Mouse (Mus musculus) intestine, embryonic 15.5 days (tissue): ENCODE results near the gene Scaf4. TPM values are rescaled to one million over a fixed set of nuclear protein-coding genes. Genes with fewer than 3 reads are reported as not detected.

ENCODE experiments used
- ATAC-seq: fragments of 200-750 bp; cut with Nextera tagmentation; 2 replicates; pipeline ENCODE4 v1.8.0; 2017; ENCODE audit warnings: moderate TSS enrichment, moderate library complexity
- H3K27ac ChIP-seq: fragments of 300-500 bp; sonication (generic); 2 replicates; pipeline ENCODE4 v1.5.1; 2015; ENCODE audit warnings: mild to moderate bottlenecking, inconsistent platforms
- H3K27me3 ChIP-seq: fragments of 300-500 bp; sonication (generic); replicated peaks from 2 replicates; pipeline ENCODE4 v1.6.1; 2015; ENCODE audit warnings: inconsistent platforms
- H3K36me3 ChIP-seq: fragments of 300-500 bp; sonication (generic); 2 replicates; pipeline ENCODE4 v1.6.1; 2015; ENCODE audit warnings: inconsistent platforms
- H3K4me1 ChIP-seq: fragments of 300-500 bp; sonication (generic); replicated peaks from 2 replicates; pipeline ENCODE4 v1.6.1; 2015; ENCODE audit warnings: inconsistent platforms
- H3K4me2 ChIP-seq: fragments of 300-500 bp; sonication (generic); replicated peaks from 2 replicates; pipeline ENCODE4 v1.6.1; 2015; ENCODE audit warnings: mild to moderate bottlenecking, inconsistent platforms
- H3K4me3 ChIP-seq: fragments of 300-500 bp; sonication (generic); replicated peaks from 2 replicates; pipeline ENCODE4 v1.5.1; 2015; ENCODE audit warnings: inconsistent platforms
- H3K9ac ChIP-seq: fragments of 300-500 bp; sonication (generic); 2 replicates; pipeline ENCODE4 v1.6.1; 2015; ENCODE audit warnings: inconsistent platforms
- H3K9me3 ChIP-seq: fragments of 300-500 bp; sonication (generic); 2 replicates; pipeline ENCODE4 v1.6.1; 2016; ENCODE audit warnings: inconsistent platforms
- WGBS: fragments of 180-500 bp; shearing (Covaris S2); methylation state at CpG from one replicate; pipeline ENCODE4 v1.1.7; 2015; 5-methylcytosine and 5-hydroxymethylcytosine counted together
- polyA plus RNA-seq: library from polyadenylated mRNA; unstranded; fragments of >200 nt; fragmentation: Nextera tagmentation; extraction: Ambion mirVana; gene quantifications from 2 replicates; pipeline ENCODE4 v1.2.1, GENCODE M21; 2015

Gene Scaf4
- polyA plus RNA-seq, 1 experiment from 2014 or later = 25.3 TPM

DNA sequence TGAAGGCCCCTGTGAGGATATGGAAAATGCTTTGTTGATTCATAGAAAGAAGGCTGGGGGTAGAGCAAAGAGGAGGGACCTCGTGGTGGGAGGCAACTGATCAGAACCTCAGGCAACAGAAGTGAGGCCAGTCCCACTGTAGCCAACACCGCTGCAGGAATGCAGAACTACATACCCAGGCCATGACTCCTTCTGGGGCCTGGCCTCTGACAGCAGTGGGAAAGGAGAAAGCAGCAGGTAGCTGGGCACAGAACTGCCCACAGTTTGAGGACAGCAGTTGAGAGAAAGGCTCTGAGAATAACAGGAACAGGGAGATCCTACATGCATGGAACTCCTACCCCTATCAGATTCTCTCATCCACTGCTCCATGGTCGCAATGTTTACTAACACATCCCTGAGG is 75.3 kb downstream of the Scaf4 start:
- 69% methylated on average over 3 of the region's 3 CpGs for WGBS

DNA sequence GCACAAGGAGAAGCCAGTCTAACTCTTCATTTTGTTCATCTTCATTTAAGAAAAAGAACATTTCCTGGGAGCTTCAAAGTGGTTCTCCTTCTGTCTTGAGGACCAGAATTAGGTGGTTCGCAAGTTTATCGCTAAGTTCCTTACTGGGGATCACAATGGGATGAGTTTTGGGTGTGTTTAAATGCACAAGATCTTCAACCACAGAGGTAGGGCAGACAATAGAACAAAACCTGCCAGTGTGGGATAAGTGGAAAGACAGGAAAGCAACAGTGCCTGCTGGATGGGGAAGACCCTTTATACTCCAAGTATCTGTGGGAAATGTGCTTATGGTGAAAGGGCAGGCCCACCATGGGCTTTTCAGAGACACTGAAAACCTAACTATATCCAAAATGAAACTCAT is 79.4 kb downstream of the Scaf4 start:
- no peak overlapping the region for H3K4me2 ChIP-seq
- H3K9ac ChIP-seq = no peak overlapping the region
- WGBS = 100% methylated on average over 2 of the region's 2 CpGs
- peaks cover 6% of the 10 kb centered on the region; the same call in 1 of the 2 replicates for H3K4me1 ChIP-seq
- H3K9me3 ChIP-seq = no peaks in the 10 kb centered on the region
- no peak for ATAC-seq
- no peaks in the 10 kb centered on the region for H3K36me3 ChIP-seq
- no peak overlapping the region for H3K4me3 ChIP-seq
- H3K27ac ChIP-seq = no peak overlapping the region
- H3K27me3 ChIP-seq = no peaks in the 10 kb centered on the region

More for the DNA sequence above, 75.3 kb downstream of the Scaf4 start:
- Histone ChIP-seq H3K4me2 (no peak overlapping the region), H3K9me3 (no peaks in the 10 kb centered on the region), H3K27ac (no peak overlapping the region), H3K4me3 (no peak overlapping the region), H3K4me1 (0 out of 2 replicates have a peak, but pooled peaks cover 7% of the 10 kb centered on the region), H3K9ac (no peak overlapping the region), H3K27me3 (no peaks in the 10 kb centered on the region), H3K36me3 (no peaks in the 10 kb centered on the region)
- ATAC-seq = no peak

DNA sequence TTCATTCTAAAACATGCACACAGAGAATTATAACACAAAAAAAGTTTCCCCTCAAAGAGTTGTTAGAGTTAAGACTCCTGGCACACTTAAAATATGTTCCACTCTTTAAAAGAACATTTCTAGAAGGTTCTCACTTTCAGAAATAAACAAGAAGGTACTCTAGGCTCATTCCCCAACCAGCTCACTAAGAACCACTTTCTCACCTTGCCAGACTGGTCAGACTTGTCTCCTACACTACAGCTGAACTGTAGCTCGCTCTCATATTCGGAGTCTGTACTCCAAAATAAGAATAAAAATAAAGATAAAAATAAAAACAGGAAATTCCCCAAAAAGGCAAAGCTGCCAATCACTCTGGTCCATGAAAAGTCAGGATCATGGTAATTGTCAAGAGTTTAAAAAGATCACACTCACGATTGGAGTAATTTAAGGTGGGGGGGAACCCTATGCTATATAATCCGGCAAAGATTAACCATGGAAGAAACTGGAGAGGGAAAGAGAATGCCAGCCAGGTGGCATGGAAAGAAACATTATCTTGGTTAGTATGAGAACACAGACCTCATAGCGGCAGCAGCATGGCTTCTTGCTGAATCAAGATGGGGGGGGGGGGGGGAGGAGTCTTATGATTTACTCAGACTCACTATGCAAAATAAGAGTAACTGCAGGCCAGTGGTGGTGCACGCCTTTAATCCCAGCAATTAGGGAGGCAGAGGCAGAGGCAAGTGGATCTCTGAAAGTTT is 80.9 kb downstream of the Scaf4 start:
- Histone ChIP-seq H3K9ac (no peak overlapping the region), H3K4me3 (no peak overlapping the region), H3K27ac (no peak overlapping the region), H3K27me3 (no peaks in the 10 kb centered on the region), H3K36me3 (no peaks in the 10 kb centered on the region), H3K9me3 (no peaks in the 10 kb centered on the region), H3K4me2 (no peak overlapping the region), H3K4me1 (peaks cover 6% of the 10 kb centered on the region; the same call in 1 of the 2 replicates)
- 0 out of 2 replicates have a peak, but pooled peaks have one; percentile 44 for ATAC-seq
- 67% methylated on average over 6 of the region's 6 CpGs for WGBS

DNA sequence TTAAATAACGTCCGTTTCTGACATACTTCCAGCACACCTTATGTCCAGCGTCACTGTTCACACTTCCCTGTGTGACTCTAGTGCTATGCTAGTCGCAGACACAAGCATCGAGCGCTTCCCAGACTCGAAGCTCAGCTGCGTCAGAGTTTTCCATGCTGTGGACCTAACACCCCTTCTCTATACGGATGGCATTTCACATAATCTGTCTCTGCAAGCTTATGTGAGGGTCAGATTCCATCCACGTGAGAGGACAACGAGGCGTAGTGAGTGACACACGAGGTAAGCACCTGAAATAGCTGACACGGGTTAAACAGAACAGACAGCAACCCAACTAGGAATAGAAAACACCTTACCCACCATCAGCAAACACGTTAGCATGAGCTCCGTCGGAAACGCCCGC is 82.2 kb downstream of the Scaf4 start:
- H3K36me3 ChIP-seq = no peaks in the 10 kb centered on the region
- H3K9ac ChIP-seq = no peak overlapping the region
- 59% methylated on average over 19 of the region's 19 CpGs for WGBS
- no peak overlapping the region for H3K4me3 ChIP-seq
- H3K27ac ChIP-seq = no peak overlapping the region
- no peaks in the 10 kb centered on the region for H3K9me3 ChIP-seq
- no peak for ATAC-seq
- peaks cover 16% of the 10 kb centered on the region for H3K4me1 ChIP-seq
- no peaks in the 10 kb centered on the region for H3K27me3 ChIP-seq
- peak overlapping the region; percentile 33; the same call in 1 of the 2 replicates for H3K4me2 ChIP-seq

DNA sequence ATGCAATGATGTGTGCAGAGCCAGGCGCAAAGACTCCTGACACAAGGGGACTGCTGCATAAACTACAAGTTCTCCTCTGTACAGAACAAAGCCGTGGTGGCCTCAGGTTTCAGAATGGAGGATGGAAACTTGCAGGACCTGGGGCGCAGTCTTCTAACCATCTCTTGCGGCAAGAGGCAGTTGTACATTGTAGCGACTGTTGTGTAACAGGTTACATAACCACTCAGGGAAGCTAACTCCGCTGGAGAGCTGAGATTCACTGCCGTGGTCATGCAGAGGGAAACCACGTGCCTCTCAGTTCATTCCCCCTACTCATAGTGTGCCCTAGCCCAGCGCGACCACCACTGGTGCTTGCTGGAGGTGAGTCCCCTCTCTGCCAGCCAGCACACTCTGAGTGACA is 85.1 kb downstream of the Scaf4 start:
- H3K27ac ChIP-seq = no peak overlapping the region
- no peak overlapping the region for H3K9ac ChIP-seq
- H3K4me3 ChIP-seq = no peak overlapping the region
- no peaks in the 10 kb centered on the region for H3K36me3 ChIP-seq
- H3K27me3 ChIP-seq = no peaks in the 10 kb centered on the region
- H3K4me1 ChIP-seq = peaks cover 16% of the 10 kb centered on the region
- 87% methylated on average over 10 of the region's 10 CpGs for WGBS
- no peak overlapping the region for H3K4me2 ChIP-seq
- no peak for ATAC-seq
- no peaks in the 10 kb centered on the region for H3K9me3 ChIP-seq

DNA sequence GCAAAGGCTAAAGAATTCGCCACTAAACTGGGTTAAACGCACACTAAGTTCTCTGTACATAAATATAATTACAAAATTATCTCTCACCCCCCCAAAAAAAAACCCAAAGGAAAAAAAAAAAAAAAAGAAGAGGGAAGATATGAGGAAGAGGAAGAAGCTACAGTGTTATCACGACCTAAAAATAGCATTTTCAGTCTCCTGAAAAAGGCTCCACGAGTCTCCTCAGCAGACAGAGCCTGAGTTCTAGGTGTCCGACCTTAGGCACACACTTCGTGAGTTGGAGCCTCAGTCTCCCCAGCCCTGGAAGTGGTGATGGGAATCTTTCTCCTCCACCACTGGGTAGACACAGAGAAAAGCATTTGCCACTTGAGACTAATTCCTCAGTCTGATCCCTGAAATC is 85.7 kb downstream of the Scaf4 start:
- Histone ChIP-seq H3K27me3 (no peaks in the 10 kb centered on the region), H3K36me3 (no peaks in the 10 kb centered on the region), H3K9ac (no peak overlapping the region), H3K27ac (no peak overlapping the region), H3K4me2 (no peak overlapping the region), H3K4me1 (peaks cover 16% of the 10 kb centered on the region), H3K4me3 (no peak overlapping the region), H3K9me3 (no peaks in the 10 kb centered on the region)
- no peak for ATAC-seq
- 86% methylated on average over 6 of the region's 6 CpGs for WGBS

DNA sequence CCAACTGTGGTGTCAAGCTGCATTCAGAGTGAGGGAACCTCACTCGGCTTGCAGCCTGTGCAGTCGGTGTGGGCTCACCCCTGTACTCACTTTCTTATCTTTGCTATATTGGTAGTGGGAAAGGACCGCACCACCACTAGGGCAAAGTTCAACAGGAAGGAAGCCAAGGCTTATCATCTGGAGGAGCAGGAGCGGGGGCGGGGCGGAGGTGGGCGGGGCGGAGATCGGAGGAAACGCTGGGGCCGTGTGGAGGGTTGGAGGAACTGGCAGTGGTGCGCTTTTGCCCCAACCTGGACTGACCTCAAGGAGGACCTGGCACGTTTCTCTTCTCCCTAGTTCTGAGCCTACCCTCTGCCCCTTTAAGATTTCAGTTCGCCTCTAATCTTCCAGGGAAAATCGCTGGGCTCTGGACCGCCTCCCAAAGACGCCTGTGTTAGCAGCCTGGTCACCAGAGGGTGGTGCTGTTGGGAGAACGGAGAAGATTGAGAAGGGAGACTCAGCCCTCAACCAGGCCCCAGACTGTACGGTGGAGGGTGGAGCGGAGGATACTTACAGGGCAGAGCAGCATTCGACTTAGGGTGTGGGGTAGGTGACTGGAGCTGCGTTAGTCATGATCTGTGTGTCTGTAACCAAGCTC is 86.8 kb downstream of the Scaf4 start:
- Histone ChIP-seq H3K36me3 (no peaks in the 10 kb centered on the region), H3K9me3 (no peaks in the 10 kb centered on the region), H3K27me3 (no peaks in the 10 kb centered on the region), H3K4me2 (peak overlapping the region; percentile 67), H3K9ac (no peak overlapping the region), H3K27ac (peak overlapping the region; percentile 85), H3K4me3 (peak overlapping the region; percentile 34), H3K4me1 (peaks cover 12% of the 10 kb centered on the region)
- ATAC-seq = peak; percentile 93
- 2% methylated on average over 22 of the region's 22 CpGs for WGBS

DNA sequence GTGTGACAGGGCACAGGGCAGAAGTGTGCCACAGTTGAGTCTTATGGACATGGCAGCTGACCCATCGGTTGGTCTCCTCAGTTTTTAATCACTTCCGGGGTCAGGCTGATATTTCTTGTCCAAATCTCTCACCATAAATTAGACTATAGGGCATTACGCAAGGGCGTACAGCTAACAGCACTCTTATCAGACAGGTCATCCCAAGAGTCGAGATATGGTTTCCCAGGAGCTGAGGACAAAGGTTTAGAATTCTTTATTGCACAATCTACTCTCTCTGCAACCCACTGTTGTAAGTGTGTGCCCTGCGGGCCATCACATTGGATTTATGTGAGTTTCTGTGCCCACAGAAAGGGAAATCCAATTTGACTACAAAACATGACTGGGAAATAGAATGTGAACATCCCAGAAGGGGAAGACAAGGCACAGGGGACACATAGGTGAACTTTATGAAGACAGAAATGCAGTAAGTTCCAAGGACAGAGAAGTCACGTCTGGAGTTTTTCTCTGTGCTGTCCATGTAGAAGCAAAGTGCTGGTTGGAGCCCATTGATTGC is 87.5 kb downstream of the Scaf4 start:
- peak overlapping the region; percentile 85 for H3K27ac ChIP-seq
- ATAC-seq = peak; percentile 91
- no peaks in the 10 kb centered on the region for H3K9me3 ChIP-seq
- H3K36me3 ChIP-seq = no peaks in the 10 kb centered on the region
- H3K27me3 ChIP-seq = no peaks in the 10 kb centered on the region
- peaks cover 10% of the 10 kb centered on the region for H3K4me1 ChIP-seq
- H3K4me2 ChIP-seq = peak overlapping the region; percentile 67
- no peak overlapping the region for H3K4me3 ChIP-seq
- H3K9ac ChIP-seq = no peak overlapping the region
- WGBS = 46% methylated on average over 7 of the region's 7 CpGs

DNA sequence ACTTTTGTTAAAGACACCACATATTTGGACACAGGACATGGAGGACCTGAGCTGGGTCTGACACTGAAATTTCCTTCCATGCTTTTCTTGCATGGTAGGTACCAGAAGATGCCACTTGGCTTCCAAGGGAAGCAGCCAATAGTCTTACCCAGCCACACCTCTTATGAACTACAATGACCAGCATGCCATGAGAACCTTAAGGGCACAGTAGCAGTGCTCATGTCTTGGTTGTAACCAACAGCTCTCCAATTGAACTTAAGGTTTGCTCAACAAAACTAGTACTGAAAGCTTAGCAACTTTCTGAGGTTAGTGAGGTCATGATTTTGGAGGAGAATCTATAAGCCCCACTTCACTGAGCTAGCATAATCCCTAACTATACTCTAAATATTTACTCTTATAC is 90.6 kb downstream of the Scaf4 start:
- ATAC-seq = no peak
- H3K4me1 ChIP-seq = peaks cover 10% of the 10 kb centered on the region

DNA sequence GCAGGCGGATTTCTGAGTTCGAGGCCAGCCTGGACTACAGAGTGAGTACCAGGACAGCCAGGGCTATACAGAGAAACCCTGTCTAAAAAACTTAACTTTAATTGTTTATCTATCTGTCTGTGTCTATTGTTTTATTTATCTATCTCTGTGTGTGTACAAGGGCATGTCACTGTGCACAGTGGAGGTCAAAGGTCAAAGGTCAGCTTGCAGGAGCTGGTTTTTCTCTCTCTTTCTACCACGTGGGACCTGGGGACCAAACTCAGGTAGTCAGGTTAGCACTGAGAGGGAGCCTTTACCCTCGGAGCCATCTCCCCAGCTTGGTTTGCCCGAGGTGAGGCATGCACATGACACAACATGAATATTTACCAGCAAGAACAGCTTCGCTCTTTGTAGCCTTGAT is 93.0 kb downstream of the Scaf4 start:
- WGBS = 64% methylated on average over 6 of the region's 6 CpGs
- Histone ChIP-seq H3K9me3 (no peaks in the 10 kb centered on the region), H3K9ac (no peak overlapping the region), H3K36me3 (no peaks in the 10 kb centered on the region), H3K4me2 (no peak overlapping the region), H3K4me3 (no peak overlapping the region), H3K4me1 (no peaks in the 10 kb centered on the region), H3K27me3 (no peaks in the 10 kb centered on the region), H3K27ac (no peak overlapping the region)
- ATAC-seq = no peak

More for the DNA sequence above, 90.6 kb downstream of the Scaf4 start:
- no peak overlapping the region for H3K4me3 ChIP-seq
- no peaks in the 10 kb centered on the region for H3K9me3 ChIP-seq
- H3K36me3 ChIP-seq = no peaks in the 10 kb centered on the region
- H3K4me2 ChIP-seq = no peak overlapping the region
- H3K27ac ChIP-seq = no peak overlapping the region
- H3K27me3 ChIP-seq = no peaks in the 10 kb centered on the region
- no peak overlapping the region for H3K9ac ChIP-seq

DNA sequence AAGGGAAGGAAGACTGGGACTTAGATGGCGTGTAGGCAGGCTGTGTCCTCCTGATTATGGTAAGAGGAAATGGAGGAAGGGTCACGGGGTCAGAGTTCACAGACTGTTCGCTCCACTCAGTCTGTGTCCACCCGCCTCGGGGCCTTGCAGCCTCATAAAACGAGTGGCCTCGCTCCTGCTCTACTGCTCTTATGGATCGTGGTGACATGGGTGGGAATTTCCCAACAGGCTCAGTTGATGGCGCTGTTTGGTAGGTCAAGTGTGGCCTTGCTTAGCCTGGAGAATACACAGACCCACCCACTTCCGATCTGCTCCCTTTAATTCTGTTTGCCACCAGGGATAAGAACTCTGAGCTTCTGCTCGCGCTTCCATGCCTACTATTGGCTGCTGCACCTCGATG is 96.8 kb downstream of the Scaf4 start:
- Histone ChIP-seq H3K36me3 (no peaks in the 10 kb centered on the region), H3K9ac (no peak overlapping the region), H3K9me3 (no peaks in the 10 kb centered on the region), H3K27me3 (no peaks in the 10 kb centered on the region), H3K4me1 (no peaks in the 10 kb centered on the region), H3K4me2 (no peak overlapping the region), H3K27ac (no peak overlapping the region), H3K4me3 (no peak overlapping the region)
- 21% methylated on average over 13 of the region's 13 CpGs for WGBS
- ATAC-seq = peak; percentile 73

DNA sequence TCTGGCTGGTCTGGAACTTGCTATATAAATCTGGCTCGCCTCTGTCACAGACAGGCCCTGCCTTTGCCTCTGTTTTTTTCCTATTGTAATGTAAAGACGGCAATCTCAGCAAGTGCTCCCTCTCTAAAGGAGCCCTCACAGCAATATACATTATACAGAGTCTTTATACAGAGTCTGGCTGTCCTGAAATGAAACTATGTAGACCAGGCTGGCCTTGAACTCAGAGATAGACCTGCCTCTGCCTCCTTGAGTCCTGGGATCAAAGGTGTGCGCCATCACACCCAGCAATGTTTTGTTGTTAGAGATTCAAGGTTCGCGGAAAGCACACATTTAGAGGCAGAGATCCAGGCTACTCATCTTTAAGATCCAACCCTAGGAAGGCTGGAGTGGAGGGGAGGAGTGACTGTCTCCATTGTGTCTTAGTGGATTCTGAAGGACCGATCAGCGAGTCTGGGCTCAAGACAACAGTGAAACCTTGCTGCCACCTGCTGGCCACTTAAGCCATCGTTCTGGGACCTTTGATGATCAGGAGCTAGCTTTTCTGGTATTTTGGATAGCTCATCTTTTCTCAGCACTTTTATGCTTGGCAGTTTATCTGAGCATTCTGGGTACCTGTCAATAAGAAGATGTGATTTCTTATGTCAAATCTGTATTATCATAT is 98.2 kb downstream of the Scaf4 start:
- no peak overlapping the region for H3K4me3 ChIP-seq
- no peaks in the 10 kb centered on the region for H3K4me1 ChIP-seq
- H3K27me3 ChIP-seq = no peaks in the 10 kb centered on the region
- peak; percentile 63; the same call in 1 of the 2 replicates for ATAC-seq
- H3K27ac ChIP-seq = no peak overlapping the region
- H3K9me3 ChIP-seq = no peaks in the 10 kb centered on the region
- no peaks in the 10 kb centered on the region for H3K36me3 ChIP-seq
- 47% methylated on average over 8 of the region's 8 CpGs for WGBS
- H3K4me2 ChIP-seq = no peak overlapping the region
- H3K9ac ChIP-seq = no peak overlapping the region
